Mouse (Mus musculus): Measurements from ENCODE around the gene Wnt5b.

- TF ChIP-seq CTCF (IDR thresholded peaks at IDR 0.05; ENCODE audit: extremely low read depth, insufficient read length, insufficient replicate concordance, low read depth, low read length): no peak
- no peak for TF ChIP-seq POLR2A (IDR thresholded peaks at IDR 0.05; ENCODE audit: low read depth, low read length)
These were observed 113.6 kb downstream of the Wnt5b start for GRCm38 (mm10) chr6:119430508-119430907.

Measured in small intestine, adult 2 months (tissue).